Mouse (Mus musculus) lung, embryonic 14.5 days (tissue): ENCODE results near the gene Mrps30. TPM values are rescaled to one million over a fixed set of nuclear protein-coding genes. Genes with fewer than 3 reads are reported as not detected.

Source experiments
- ATAC-seq: fragments of 200-750 bp; cut with Nextera tagmentation; 2 replicates; pipeline ENCODE4 v1.8.0; 2017; ENCODE audit warnings: mild to moderate bottlenecking, moderate TSS enrichment, moderate library complexity; ENCODE audit not compliant: insufficient read depth
- DNase-seq: peaks from one replicate; pipeline ENCODE4 v3.0.0-alpha.2; 2015
- H3K27ac ChIP-seq: fragments of 300-500 bp; sonication (generic); 2 replicates; pipeline ENCODE4 v1.5.1; 2014; ENCODE audit warnings: low read depth, mild to moderate bottlenecking, moderate library complexity
- H3K27me3 ChIP-seq: fragments of 300-500 bp; sonication (generic); 2 replicates; pipeline ENCODE4 v1.6.1; 2014; ENCODE audit warnings: low read length, control low read depth; ENCODE audit not compliant: insufficient read depth
- H3K36me3 ChIP-seq: fragments of 300-500 bp; sonication (generic); 2 replicates; pipeline ENCODE4 v1.6.1; 2014; ENCODE audit warnings: control low read depth; ENCODE audit not compliant: insufficient read depth
- H3K4me1 ChIP-seq: fragments of 300-500 bp; sonication (generic); 2 replicates; pipeline ENCODE4 v1.6.1; 2014; ENCODE audit warnings: antibody characterized with exemption, control low read depth; ENCODE audit not compliant: insufficient read depth
- H3K4me2 ChIP-seq: fragments of 300-500 bp; sonication (generic); 2 replicates; pipeline ENCODE4 v1.6.1; 2014; ENCODE audit warnings: mild to moderate bottlenecking
- H3K4me3 ChIP-seq: fragments of 300-500 bp; sonication (generic); 2 replicates; pipeline ENCODE4 v1.5.1; 2014; ENCODE audit warnings: low read depth, low read length
- H3K9ac ChIP-seq: fragments of 300-500 bp; sonication (generic); 2 replicates; pipeline ENCODE4 v1.6.1; 2014
- H3K9me3 ChIP-seq: fragments of 300-500 bp; sonication (generic); 2 replicates; pipeline ENCODE4 v1.6.1; 2016; ENCODE audit warnings: low read depth, low read length, control low read depth
- CTCF ChIP-seq: IDR thresholded peaks from 2 replicates; pipeline ENCODE4 v1.5.1; 2016; ENCODE audit warnings: antibody characterized with exemption, low read depth
- WGBS: fragments of 180-500 bp; shearing (Covaris S2); extraction: QIAGEN DNeasy Blood & Tissue Kit; methylation state at CpG from one replicate; pipeline ENCODE4 v1.1.7; 2014; 5-methylcytosine and 5-hydroxymethylcytosine counted together
- polyA plus RNA-seq: library from polyadenylated mRNA; unstranded; fragments of >200 nt; fragmentation: Nextera tagmentation; extraction: Ambion mirVana; gene quantifications from 2 replicates; pipeline ENCODE4 v1.2.1, GENCODE M21; 2014

Gene Mrps30
- polyA plus RNA-seq, 1 experiment from 2014 or later = 39.3 TPM

- no peak for ATAC-seq
- WGBS = 18% methylated on average over 10 of the region's 10 CpGs
- DNase-seq = peak; percentile 83
- Histone ChIP-seq H3K9ac (no peak overlapping the region), H3K27me3 (no peaks in the 10 kb centered on the region), H3K27ac (no peak overlapping the region), H3K4me2 (no peak overlapping the region), H3K4me1 (no peaks in the 10 kb centered on the region), H3K4me3 (no peak overlapping the region), H3K9me3 (no peaks in the 10 kb centered on the region), H3K36me3 (no peaks in the 10 kb centered on the region)
- peak; percentile 81 for TF ChIP-seq CTCF
Observed at GRCm38 (mm10) chr13:118350257-118350656, 36.8 kb downstream of the Mrps30 start.

Other genes starting within 250 kb of the Mrps30 start
- gene B430218F22Rik, start 622 bp downstream of the Mrps30 start, polyA plus RNA-seq = 0.74 and 0.96 TPM in 2 replicates